Mouse (Mus musculus) stomach, embryonic 15.5 days (tissue): Measurements from ENCODE around the gene Kcnip1. TPM values are rescaled to one million over a fixed set of nuclear protein-coding genes. Genes with fewer than 3 reads are reported as not detected.

ENCODE experiments used
- ATAC-seq: fragments of 200-750 bp; cut with Nextera tagmentation; 2 replicates; pipeline ENCODE4 v1.8.0; 2017; ENCODE audit warnings: low read depth, moderate number of reproducible peaks, moderate TSS enrichment; ENCODE audit not compliant: insufficient read depth, low FRiP score
- H3K27ac ChIP-seq: fragments of 300-500 bp; sonication (generic); 2 replicates; pipeline ENCODE4 v1.5.1; 2015; ENCODE audit warnings: mild to moderate bottlenecking, inconsistent platforms
- H3K27me3 ChIP-seq: fragments of 300-500 bp; sonication (generic); replicated peaks from 2 replicates; pipeline ENCODE4 v1.6.1; 2015; ENCODE audit warnings: inconsistent platforms
- H3K36me3 ChIP-seq: fragments of 300-500 bp; sonication (generic); 2 replicates; pipeline ENCODE4 v1.6.1; 2015; ENCODE audit warnings: inconsistent platforms
- H3K4me1 ChIP-seq: fragments of 300-500 bp; sonication (generic); 2 replicates; pipeline ENCODE4 v1.6.1; 2015; ENCODE audit warnings: inconsistent platforms
- H3K4me2 ChIP-seq: fragments of 300-500 bp; sonication (generic); 2 replicates; pipeline ENCODE4 v1.6.1; 2015; ENCODE audit warnings: mild to moderate bottlenecking, inconsistent platforms
- H3K4me3 ChIP-seq: fragments of 300-500 bp; sonication (generic); replicated peaks from 2 replicates; pipeline ENCODE4 v1.5.1; 2015; ENCODE audit warnings: inconsistent platforms
- H3K9ac ChIP-seq: fragments of 300-500 bp; sonication (generic); 2 replicates; pipeline ENCODE4 v1.6.1; 2015; ENCODE audit warnings: inconsistent platforms
- H3K9me3 ChIP-seq: fragments of 300-500 bp; sonication (generic); 2 replicates; pipeline ENCODE4 v1.6.1; 2016; ENCODE audit warnings: inconsistent platforms
- WGBS: fragments of 180-500 bp; shearing (Covaris S2); methylation state at CpG from one replicate; pipeline ENCODE4 v1.1.7; 2015; 5-methylcytosine and 5-hydroxymethylcytosine counted together
- polyA plus RNA-seq: library from polyadenylated mRNA; unstranded; fragments of >200 nt; fragmentation: Nextera tagmentation; extraction: Ambion mirVana; gene quantifications from 2 replicates; pipeline ENCODE4 v1.2.1, GENCODE M21; 2015

Gene Kcnip1
- polyA plus RNA-seq, 1 experiment from 2014 or later: 11.8 TPM

GRCm38 (mm10) chr11:33975121-33975520 is 17.8 kb downstream of the Kcnip1 start:
- no peak overlapping the region for H3K27ac ChIP-seq
- H3K9me3 ChIP-seq: no peaks in the 10 kb centered on the region
- ATAC-seq: no peak
- H3K36me3 ChIP-seq: no peaks in the 10 kb centered on the region
- 77% methylated on average over 2 of the region's 2 CpGs for WGBS
- no peak overlapping the region for H3K9ac ChIP-seq
- no peaks in the 10 kb centered on the region for H3K27me3 ChIP-seq
- H3K4me2 ChIP-seq: no peak overlapping the region
- no peaks in the 10 kb centered on the region for H3K4me1 ChIP-seq
- no peak overlapping the region for H3K4me3 ChIP-seq

DNA sequence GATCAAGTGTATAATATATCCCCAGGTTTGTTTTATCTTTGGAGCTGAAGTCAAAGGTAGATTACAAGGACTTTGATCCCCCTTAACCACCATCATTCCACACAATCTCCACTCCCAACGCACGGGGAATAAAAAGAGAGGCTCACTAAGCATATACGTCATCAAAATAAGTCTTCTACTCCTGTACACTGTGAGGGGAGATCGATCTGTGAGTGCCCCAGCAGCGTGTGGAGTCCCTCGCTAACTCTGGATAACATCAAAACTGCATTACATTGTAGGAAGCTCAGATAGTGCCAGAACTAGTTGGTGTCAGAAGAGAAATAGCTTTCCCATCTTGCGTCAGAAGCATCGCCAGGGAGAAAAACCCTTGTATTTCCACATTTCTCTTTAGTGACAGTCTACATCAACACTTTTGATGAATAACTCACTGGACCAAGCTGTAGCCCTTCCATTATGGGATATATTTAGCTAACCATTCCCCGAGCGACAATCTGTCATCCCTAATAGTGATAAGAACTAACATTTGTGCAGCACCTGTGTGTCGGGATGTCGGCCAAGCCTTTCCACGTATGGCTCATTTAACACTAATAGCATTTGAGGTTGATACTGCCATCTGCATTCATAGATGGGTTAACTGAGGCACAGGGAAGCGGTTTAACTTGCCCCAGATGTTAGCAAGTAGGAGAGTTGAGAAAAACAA is 18.5 kb downstream of the Kcnip1 start:
- ATAC-seq: no peak
- WGBS: 35% methylated on average over 14 of the region's 14 CpGs
- no peaks in the 10 kb centered on the region for H3K27me3 ChIP-seq

GRCm38 (mm10) chr11:33972114-33972513 is 20.8 kb downstream of the Kcnip1 start:
- Histone ChIP-seq H3K4me1 (no peaks in the 10 kb centered on the region), H3K9ac (no peak overlapping the region), H3K27me3 (no peaks in the 10 kb centered on the region), H3K4me2 (no peak overlapping the region), H3K9me3 (no peaks in the 10 kb centered on the region), H3K36me3 (no peaks in the 10 kb centered on the region), H3K27ac (no peak overlapping the region), H3K4me3 (no peak overlapping the region)
- ATAC-seq: no peak
- WGBS: 86% methylated on average over 7 of the region's 7 CpGs

More for the DNA sequence above, 18.5 kb downstream of the Kcnip1 start:
- Histone ChIP-seq H3K27ac (no peak overlapping the region), H3K36me3 (no peaks in the 10 kb centered on the region), H3K4me1 (no peaks in the 10 kb centered on the region), H3K9ac (no peak overlapping the region), H3K4me2 (no peak overlapping the region), H3K9me3 (no peaks in the 10 kb centered on the region), H3K4me3 (no peak overlapping the region)

DNA sequence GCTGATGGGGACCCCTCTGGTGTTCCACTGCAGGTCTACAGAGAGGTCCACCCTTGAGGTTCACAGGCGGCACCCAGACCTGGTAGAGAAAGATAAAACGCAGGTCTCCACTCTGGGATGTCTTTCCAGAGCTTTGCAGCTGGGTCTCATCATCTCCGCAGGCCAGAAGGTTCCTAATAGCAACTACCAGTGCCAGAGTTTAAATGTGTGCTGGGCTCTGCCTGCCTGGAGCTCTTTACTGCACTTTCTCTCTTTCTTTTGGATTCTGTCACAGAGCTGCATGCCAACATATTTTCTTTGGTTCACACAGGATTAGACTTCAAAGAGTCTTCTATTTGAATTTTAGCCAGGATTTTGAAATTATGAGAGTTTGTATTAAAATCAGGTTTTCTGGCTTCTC is 23.8 kb downstream of the Kcnip1 start:
- 55% methylated on average over 3 of the region's 3 CpGs for WGBS

DNA sequence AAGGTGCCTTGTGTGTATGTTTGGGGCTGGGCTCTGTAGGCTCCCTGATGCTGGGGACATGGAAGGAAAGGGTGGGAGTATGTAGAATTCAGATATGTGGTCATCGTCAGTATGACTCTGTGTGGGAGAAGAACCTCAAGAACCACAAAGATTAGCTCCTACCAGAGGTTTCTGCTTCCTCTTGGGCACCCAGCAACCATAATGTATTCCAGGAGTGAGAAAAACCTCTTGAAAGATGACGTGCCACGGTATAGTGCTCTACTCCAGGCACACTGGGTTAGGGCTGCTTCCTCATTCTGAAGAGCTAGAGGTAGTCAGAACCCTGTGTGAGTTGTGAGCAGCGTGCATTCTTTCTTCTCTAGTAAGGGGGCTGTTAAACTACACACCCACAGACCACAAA is 25.2 kb downstream of the Kcnip1 start:
- H3K9ac ChIP-seq: no peak overlapping the region
- H3K9me3 ChIP-seq: no peaks in the 10 kb centered on the region
- H3K4me3 ChIP-seq: no peak overlapping the region
- H3K4me2 ChIP-seq: no peak overlapping the region
- H3K27me3 ChIP-seq: no peaks in the 10 kb centered on the region
- H3K36me3 ChIP-seq: no peaks in the 10 kb centered on the region
- no peak for ATAC-seq
- H3K27ac ChIP-seq: no peak overlapping the region
- peaks cover 4% of the 10 kb centered on the region; the same call in 1 of the 2 replicates for H3K4me1 ChIP-seq
- 80% methylated on average over 4 of the region's 4 CpGs for WGBS

More for the DNA sequence above, 23.8 kb downstream of the Kcnip1 start:
- Histone ChIP-seq H3K9me3 (no peaks in the 10 kb centered on the region), H3K9ac (no peak overlapping the region), H3K4me2 (no peak overlapping the region), H3K27ac (no peak overlapping the region), H3K4me1 (no peaks in the 10 kb centered on the region), H3K36me3 (no peaks in the 10 kb centered on the region), H3K4me3 (no peak overlapping the region), H3K27me3 (no peaks in the 10 kb centered on the region)
- ATAC-seq: no peak

DNA sequence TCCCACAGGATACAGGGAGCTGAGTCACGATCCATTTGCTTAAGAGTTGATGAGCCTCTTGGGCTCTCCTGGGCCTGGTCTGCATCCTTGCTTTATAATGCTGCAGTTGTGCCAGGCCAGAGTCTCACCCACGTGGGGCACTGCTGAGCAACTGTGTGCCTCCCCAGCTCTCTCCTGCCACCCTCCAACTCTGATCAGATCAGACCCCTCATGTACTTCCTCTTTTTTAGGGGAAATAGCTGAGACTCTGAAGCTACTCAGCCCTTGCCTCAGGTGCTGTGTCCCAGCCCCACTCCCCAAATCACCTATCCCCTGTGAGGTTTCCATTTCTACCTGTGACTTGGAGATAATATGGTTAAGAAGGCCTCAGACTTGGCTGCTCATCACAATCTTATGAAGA is 27.6 kb downstream of the Kcnip1 start:
- Histone ChIP-seq H3K36me3 (no peaks in the 10 kb centered on the region), H3K27me3 (no peaks in the 10 kb centered on the region), H3K4me2 (no peak overlapping the region), H3K4me3 (no peak overlapping the region), H3K27ac (no peak overlapping the region), H3K4me1 (peaks cover 4% of the 10 kb centered on the region; the same call in 1 of the 2 replicates), H3K9me3 (no peaks in the 10 kb centered on the region), H3K9ac (no peak overlapping the region)
- WGBS: 60% methylated on average over 2 of the region's 2 CpGs
- no peak for ATAC-seq

DNA sequence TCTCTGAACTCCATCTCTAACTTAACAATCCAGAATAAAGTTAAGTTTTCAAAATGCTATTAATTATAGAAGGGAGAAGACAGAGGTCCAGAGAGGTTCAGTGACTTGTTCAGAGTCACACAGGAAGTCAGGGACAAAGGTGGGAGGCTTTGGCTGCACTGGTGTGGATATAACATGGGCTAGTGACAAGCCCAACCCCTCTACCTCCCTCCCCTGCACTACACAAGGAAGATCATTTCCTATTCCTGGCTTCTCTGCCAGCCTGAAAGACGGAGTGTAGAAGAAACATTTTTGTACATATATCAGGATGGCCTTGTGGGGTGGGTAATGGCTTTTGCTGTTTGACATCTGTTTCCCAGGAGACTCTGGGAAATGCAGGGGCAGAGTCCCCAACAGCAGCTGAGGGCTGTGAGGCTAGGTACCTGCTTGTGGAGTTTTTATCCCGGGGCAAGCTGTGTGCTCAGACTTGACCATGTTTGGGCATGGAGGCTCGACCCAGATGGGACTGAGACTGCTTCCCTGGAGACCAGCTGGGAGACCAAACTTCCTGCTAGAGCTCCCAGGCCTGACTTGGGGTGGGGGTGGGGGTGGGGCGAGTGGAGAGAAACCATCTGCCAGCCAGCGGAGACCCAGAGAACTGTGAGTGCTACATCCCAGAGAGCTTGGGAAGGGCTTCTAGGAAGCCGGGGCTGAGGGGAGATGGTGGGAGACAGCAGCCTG is 30.1 kb downstream of the Kcnip1 start, which contains the start of gene Kcnmb1:
TSS of gene Kcnmb1 (plus strand) at position 326 of the 720 bp plus-strand sequence.
- H3K27ac ChIP-seq: peak within 1 kb of the TSS; percentile 78
- peak; percentile 86 for ATAC-seq
- H3K9ac ChIP-seq: no peak within 1 kb of the TSS
- peak within 1 kb of the TSS; percentile 22; the same call in 1 of the 2 replicates for H3K4me2 ChIP-seq
- no peaks in the 10 kb centered on the region for H3K27me3 ChIP-seq
- H3K36me3 ChIP-seq: no peaks in the 10 kb centered on the region
- no peak within 1 kb of the TSS for H3K4me3 ChIP-seq
- 18% methylated on average over 6 of the region's 6 CpGs for WGBS
- H3K4me1 ChIP-seq: peaks cover 4% of the 10 kb centered on the region; the same call in 1 of the 2 replicates
- H3K9me3 ChIP-seq: no peaks in the 10 kb centered on the region

- 28% methylated on average over 7 of the region's 7 CpGs for WGBS
- H3K9ac ChIP-seq: no peak overlapping the region
- no peak for ATAC-seq
These were observed 30.8 kb downstream of the Kcnip1 start for GRCm38 (mm10) chr11:33962178-33962577.

GRCm38 (mm10) chr11:33958713-33959112 is 34.2 kb downstream of the Kcnip1 start:
- no peak overlapping the region for H3K27ac ChIP-seq
- H3K27me3 ChIP-seq: no peaks in the 10 kb centered on the region
- no peaks in the 10 kb centered on the region for H3K9me3 ChIP-seq
- H3K4me3 ChIP-seq: no peak overlapping the region
- no peaks in the 10 kb centered on the region for H3K36me3 ChIP-seq
- no peak for ATAC-seq
- H3K4me2 ChIP-seq: no peak overlapping the region
- WGBS: 79% methylated on average over 8 of the region's 8 CpGs
- H3K4me1 ChIP-seq: peaks cover 4% of the 10 kb centered on the region; the same call in 1 of the 2 replicates
- no peak overlapping the region for H3K9ac ChIP-seq

More at GRCm38 (mm10) chr11:33962178-33962577, 30.8 kb downstream of the Kcnip1 start:
- no peaks in the 10 kb centered on the region for H3K36me3 ChIP-seq
- H3K4me1 ChIP-seq: peaks cover 4% of the 10 kb centered on the region; the same call in 1 of the 2 replicates
- no peaks in the 10 kb centered on the region for H3K9me3 ChIP-seq
- H3K27me3 ChIP-seq: no peaks in the 10 kb centered on the region
- H3K4me3 ChIP-seq: no peak overlapping the region
- H3K27ac ChIP-seq: peak overlapping the region; percentile 78
- no peak overlapping the region for H3K4me2 ChIP-seq

DNA sequence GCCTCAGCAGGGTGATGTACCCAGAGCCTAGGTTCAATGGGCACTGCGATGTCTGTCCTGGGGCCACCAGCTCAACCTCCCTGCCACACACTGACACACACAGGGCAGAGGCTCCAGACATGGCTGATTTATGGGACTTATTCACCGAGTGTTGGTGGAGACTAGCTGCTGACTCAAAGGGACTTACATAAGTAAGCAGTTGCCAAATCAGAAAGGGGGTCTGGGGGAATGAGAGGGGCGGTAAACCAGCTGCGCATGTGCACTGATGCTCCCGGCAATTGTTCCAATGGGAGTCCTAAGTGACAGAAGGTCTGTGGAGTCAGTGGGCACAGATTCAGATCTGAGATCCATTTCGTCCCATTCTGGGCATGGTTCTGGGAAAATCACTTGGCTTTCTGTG is 35.4 kb downstream of the Kcnip1 start:
- Histone ChIP-seq H3K4me3 (no peak overlapping the region), H3K36me3 (no peaks in the 10 kb centered on the region), H3K27me3 (no peaks in the 10 kb centered on the region), H3K9me3 (no peaks in the 10 kb centered on the region), H3K4me2 (no peak overlapping the region), H3K27ac (peak overlapping the region; percentile 7; the same call in 1 of the 2 replicates), H3K9ac (no peak overlapping the region), H3K4me1 (no peaks in the 10 kb centered on the region)
- WGBS: 82% methylated on average over 6 of the region's 6 CpGs
- ATAC-seq: no peak

DNA sequence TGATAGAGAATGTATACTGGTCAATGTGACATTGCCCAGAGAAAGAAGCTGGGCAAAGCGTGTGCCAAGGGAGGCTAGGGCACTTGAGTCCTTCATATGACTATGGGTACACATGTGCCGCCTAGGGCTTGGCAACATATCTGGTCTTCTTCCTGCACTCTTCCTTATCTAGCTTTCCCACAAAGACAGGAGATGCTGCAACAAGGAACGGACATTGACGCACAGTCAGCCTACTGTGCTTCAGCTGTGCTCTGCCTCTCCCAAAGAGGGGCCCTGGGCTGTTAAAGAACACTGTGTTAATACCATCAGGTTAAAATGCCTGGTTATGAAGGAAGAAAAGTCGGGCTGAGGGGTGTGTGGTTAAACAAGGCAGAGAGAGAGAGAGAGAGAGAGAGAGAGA is 36.3 kb downstream of the Kcnip1 start:
- 78% methylated on average over 5 of the region's 5 CpGs for WGBS
- no peak overlapping the region for H3K27ac ChIP-seq
- H3K4me1 ChIP-seq: no peaks in the 10 kb centered on the region
- H3K9me3 ChIP-seq: no peaks in the 10 kb centered on the region
- H3K4me3 ChIP-seq: no peak overlapping the region
- no peak for ATAC-seq
- no peak overlapping the region for H3K4me2 ChIP-seq
- H3K9ac ChIP-seq: no peak overlapping the region
- no peaks in the 10 kb centered on the region for H3K36me3 ChIP-seq
- H3K27me3 ChIP-seq: no peaks in the 10 kb centered on the region

- no peak; the same call in 1 of the 2 replicates for ATAC-seq
- Histone ChIP-seq H3K4me1 (no peaks in the 10 kb centered on the region), H3K9ac (no peak overlapping the region), H3K4me3 (no peak overlapping the region), H3K4me2 (no peak overlapping the region), H3K9me3 (no peaks in the 10 kb centered on the region), H3K27ac (no peak overlapping the region), H3K27me3 (no peaks in the 10 kb centered on the region), H3K36me3 (no peaks in the 10 kb centered on the region)
- 47% methylated on average over 4 of the region's 4 CpGs for WGBS
These were observed 37.0 kb downstream of the Kcnip1 start for GRCm38 (mm10) chr11:33955982-33956381.
